In the genomic region with DNA sequence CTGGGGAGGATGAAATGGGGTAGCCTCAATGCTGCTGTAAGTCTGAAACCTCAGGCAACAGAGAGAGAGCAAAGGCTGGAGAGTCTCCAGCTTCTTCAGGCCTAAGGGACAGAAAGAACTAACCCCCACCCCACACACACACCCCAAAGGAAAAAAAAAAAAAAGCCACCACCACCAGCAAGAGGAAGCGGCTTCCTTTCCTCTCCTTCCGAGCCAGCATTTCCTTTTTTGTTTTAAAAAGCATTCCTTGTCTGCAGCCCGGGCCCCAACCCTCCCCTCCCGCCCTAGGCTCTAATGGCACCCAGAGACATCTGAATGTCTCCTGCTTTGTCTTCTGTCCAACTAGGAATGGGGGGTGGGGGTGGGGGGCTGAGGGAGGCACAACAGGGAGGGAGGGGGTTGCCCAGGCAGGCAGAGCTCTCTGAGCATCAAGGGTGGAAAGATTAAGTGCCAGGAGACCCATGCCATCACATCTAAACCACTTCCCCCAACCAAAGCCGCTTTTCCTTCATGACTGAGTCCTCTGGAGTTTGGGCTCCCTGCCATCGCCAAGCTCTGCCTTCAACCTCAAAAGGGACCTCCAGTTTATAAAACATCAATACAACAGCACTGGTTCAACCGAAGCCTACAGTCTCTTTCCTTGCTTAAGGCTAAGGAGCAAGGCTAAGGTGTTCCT, we compare ENCODE assay signal across 8 mouse cellular contexts. TPM values are rescaled to one million over a fixed set of nuclear protein-coding genes. Genes with fewer than 3 reads are reported as not detected.
DNase-seq lines count a peak whose midpoint lies in the region; ATAC-seq and TF ChIP-seq lines count a peak whose summit lies in the region.

No protein-coding gene starts in this region.

- H3K4me2 ChIP-seq in kidney, embryonic 15.5 days = no peak overlapping the region
- H3K4me2 ChIP-seq in forebrain, embryonic 15.5 days (replicated peaks) = no peak overlapping the region
- no peak overlapping the region for H3K4me2 ChIP-seq in limb, embryonic 13.5 days (replicated peaks)

- in situ Hi-C loops in ES-E14 (cut with MboI; ENCODE audit: low sequenced_read_pairs in 2 of 2, unreplicated experiment in 2 of 2) = no loop called here

- 40% methylated on average over 7 of the region's 7 CpGs for WGBS in kidney, embryonic 15.5 days
- 39% methylated on average over 7 of the region's 7 CpGs for WGBS in forebrain, embryonic 15.5 days
- 30% methylated on average over 7 of the region's 7 CpGs for WGBS in limb, embryonic 13.5 days

- no peaks in the 10 kb centered on the region for H3K9me3 ChIP-seq in kidney, embryonic 15.5 days (replicated peaks)
- H3K9me3 ChIP-seq in ES-E14 (ENCODE audit: control insufficient read depth, insufficient read depth, low read depth, low read length) = no peaks in the 10 kb centered on the region
- no peaks in the 10 kb centered on the region for H3K9me3 ChIP-seq in forebrain, embryonic 15.5 days
- H3K9me3 ChIP-seq in limb, embryonic 13.5 days = no peaks in the 10 kb centered on the region

- no peak overlapping the region for H3K4me3 ChIP-seq in kidney, embryonic 15.5 days (replicated peaks)
- no peak overlapping the region for H3K4me3 ChIP-seq in ES-E14 (ENCODE audit: insufficient read depth in 1 of 2, low read depth in 1 of 2, low read length in 2 of 2, poor library complexity in 1 of 2, severe bottlenecking in 1 of 2)
- H3K4me3 ChIP-seq in forebrain, embryonic 15.5 days = no peak overlapping the region
- no peak overlapping the region for H3K4me3 ChIP-seq in limb, embryonic 13.5 days

- H3K9ac ChIP-seq in kidney, embryonic 15.5 days = no peak overlapping the region
- H3K9ac ChIP-seq in ES-E14 (ENCODE audit: insufficient read depth, low read depth, low read length, poor library complexity, severe bottlenecking) = no peak overlapping the region
- no peak overlapping the region for H3K9ac ChIP-seq in forebrain, embryonic 15.5 days (replicated peaks)
- H3K9ac ChIP-seq in limb, embryonic 13.5 days = no peak overlapping the region

- H3K27ac ChIP-seq in kidney, embryonic 15.5 days = peak overlapping the region; percentile 76
- peak overlapping the region; percentile 40; the same call in 1 of the 2 replicates for H3K27ac ChIP-seq in ES-E14 (ENCODE audit: insufficient read depth, low read depth, low read length, poor library complexity, severe bottlenecking)
- peak overlapping the region; percentile 31; the same call in 1 of the 2 replicates for H3K27ac ChIP-seq in forebrain, embryonic 15.5 days (replicated peaks)
- 0 out of 2 replicates have a peak overlapping the region, but pooled peaks have one; percentile 33 for H3K27ac ChIP-seq in limb, embryonic 13.5 days

- no peak for ATAC-seq in kidney, embryonic 15.5 days (replicated peaks; ENCODE audit: low FRiP score)
- no peak for ATAC-seq in forebrain, embryonic 15.5 days (replicated peaks)
- ATAC-seq in limb, embryonic 13.5 days (ENCODE audit: low FRiP score, low read depth) = no peak

- H3K36me3 ChIP-seq in kidney, embryonic 15.5 days = no peaks in the 10 kb centered on the region
- no peaks in the 10 kb centered on the region for H3K36me3 ChIP-seq in ES-E14 (ENCODE audit: control insufficient read depth, insufficient read depth, low read length, poor library complexity, severe bottlenecking)
- no peaks in the 10 kb centered on the region for H3K36me3 ChIP-seq in forebrain, embryonic 15.5 days
- H3K36me3 ChIP-seq in limb, embryonic 13.5 days = no peaks in the 10 kb centered on the region

- H3K4me1 ChIP-seq in kidney, embryonic 15.5 days = peaks cover 52% of the 10 kb centered on the region
- peaks cover 3 to 21% of the 10 kb centered on the region in 2 experiments; a peak in 3 of 4 replicates for H3K4me1 ChIP-seq in ES-E14 (ENCODE audit: control insufficient read depth in 2 of 2, insufficient read depth in 2 of 2, low read length in 2 of 2, poor library complexity in 1 of 2)
- peaks cover 17% of the 10 kb centered on the region for H3K4me1 ChIP-seq in forebrain, embryonic 15.5 days
- H3K4me1 ChIP-seq in limb, embryonic 13.5 days = peaks cover 58% of the 10 kb centered on the region

- no peak for DNase-seq in kidney, adult 18-20 months
- no peak for DNase-seq in ES-E14 (ENCODE audit: low read depth, low spot score)
- no peak for DNase-seq in cerebellum, adult 11 months
- no peak for DNase-seq in gastrocnemius, postnatal 4 days (ENCODE audit: low spot score in 2 of 2)
- DNase-seq in layer of hippocampus, adult 11-12 months (ENCODE audit: low spot score) = no peak

- H3K27me3 ChIP-seq in kidney, embryonic 15.5 days = no peaks in the 10 kb centered on the region
- no peaks in the 10 kb centered on the region for H3K27me3 ChIP-seq in forebrain, embryonic 15.5 days
- H3K27me3 ChIP-seq in limb, embryonic 13.5 days = no peaks in the 10 kb centered on the region

TF ChIP-seq in ES-E14, 5 proteins besides CTCF, POLR2A, EP300 and RAD21:
- no peak for TF ChIP-seq ZC3H11A (IDR thresholded peaks at IDR 0.05; ENCODE audit: borderline replicate concordance, low read depth, low read length)
- no peak for TF ChIP-seq MAFK (IDR thresholded peaks at IDR 0.05; ENCODE audit: insufficient read depth, low read depth, low read length)
- TF ChIP-seq HCFC1 (IDR thresholded peaks at IDR 0.05; ENCODE audit: borderline replicate concordance, insufficient read depth, low read length) = no peak
- TF ChIP-seq ZNF384 (IDR thresholded peaks at IDR 0.05; ENCODE audit: low read depth, low read length) = no peak
- TF ChIP-seq CHD2 (IDR thresholded peaks at IDR 0.05; ENCODE audit: low read depth, low read length) = no peak
TF ChIP-seq in ES-E14: peak in this region for 0.

RNA-seq across cellular contexts. Expression of a gene that starts 10.4 kb away (rescaled TPM):
- 2.6 and 3.3 TPM in 2 replicates for polyA plus RNA-seq in kidney, embryonic 15.5 days (2015; fragmentation: Nextera tagmentation; extraction: Ambion mirVana)
- 10.7 and 11.3 TPM in 2 replicates for total RNA-seq in ES-E14 (2012; rRNA removed)
- 4.9 and 5.3 TPM in 2 replicates for polyA plus RNA-seq in forebrain, embryonic 15.5 days (2015; fragmentation: Nextera tagmentation; extraction: Ambion mirVana)
- 3.7 and 4.2 TPM in 2 replicates for polyA plus RNA-seq in limb, embryonic 13.5 days (2015; fragmentation: Nextera tagmentation; extraction: Ambion mirVana)
- 100 to 1,000 TPM; 120 to 144 TPM for total RNA-seq in gastrocnemius, postnatal 4 days (2021)
